Mouse (Mus musculus) WW6 (cell line): ENCODE results near the gene Ptprd.

Experiments used
- DNase-seq: peaks from one replicate; pipeline ENCODE4 v3.0.0-alpha.2; 2013; ENCODE audit warnings: low read depth, low spot score

The Ptprd gene

GRCm38 (mm10) chr4:77249801-77250200, 962.0 kb downstream of the Ptprd start:
- no peak for DNase-seq

DNA sequence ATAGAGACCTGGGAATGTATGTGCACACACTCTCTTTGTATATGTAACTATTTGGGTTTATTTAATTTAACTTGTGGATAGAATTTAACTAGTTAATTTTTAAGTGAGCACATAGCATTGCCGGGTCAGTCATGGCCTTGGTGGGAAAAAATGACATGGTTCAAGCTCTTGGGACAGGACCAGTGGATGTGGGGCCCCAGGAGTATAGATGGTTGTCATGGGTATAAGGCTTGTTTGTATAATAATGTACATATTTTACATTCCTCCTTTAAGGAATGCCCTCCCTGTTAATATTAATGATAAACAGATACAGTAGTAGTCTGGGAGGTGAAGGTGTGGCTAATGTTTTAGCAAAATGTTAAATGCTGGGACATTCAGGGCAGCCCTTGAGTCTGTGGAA, 962.8 kb downstream of the Ptprd start:
- DNase-seq = no peak

- DNase-seq = no peak
These were observed 969.8 kb downstream of the Ptprd start for GRCm38 (mm10) chr4:77241852-77242455.

GRCm38 (mm10) chr4:77238144-77238543, 973.6 kb downstream of the Ptprd start:
- no peak for DNase-seq

DNA sequence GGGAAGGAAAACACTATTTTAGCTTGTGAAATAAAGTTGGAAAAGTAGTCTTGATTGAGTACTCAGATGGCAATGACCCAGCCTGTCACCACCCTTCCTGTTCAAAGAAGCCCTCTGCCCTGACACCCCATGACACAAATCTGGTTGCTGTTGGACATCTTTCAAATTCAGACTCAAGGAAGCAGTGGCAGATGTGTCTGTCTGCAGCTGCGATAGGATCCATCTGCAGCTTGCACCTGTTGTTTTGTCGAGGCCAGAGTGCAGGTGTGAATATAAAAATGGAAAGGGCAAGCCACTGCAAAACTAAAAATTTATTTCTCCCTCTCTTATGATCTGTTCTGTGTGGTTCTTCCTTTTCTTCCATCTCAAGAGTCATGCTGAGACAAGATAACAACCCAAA, 978.5 kb downstream of the Ptprd start:
- DNase-seq = no peak

- no peak for DNase-seq
These were observed 1042.9 kb downstream of the Ptprd start for GRCm38 (mm10) chr4:77168866-77169265.

GRCm38 (mm10) chr4:77157601-77158000, 1054.2 kb downstream of the Ptprd start:
- no peak for DNase-seq

GRCm38 (mm10) chr4:77155561-77155960, 1056.2 kb downstream of the Ptprd start:
- no peak for DNase-seq

- DNase-seq = no peak
These were observed 1056.7 kb downstream of the Ptprd start for GRCm38 (mm10) chr4:77155037-77155436.

DNA sequence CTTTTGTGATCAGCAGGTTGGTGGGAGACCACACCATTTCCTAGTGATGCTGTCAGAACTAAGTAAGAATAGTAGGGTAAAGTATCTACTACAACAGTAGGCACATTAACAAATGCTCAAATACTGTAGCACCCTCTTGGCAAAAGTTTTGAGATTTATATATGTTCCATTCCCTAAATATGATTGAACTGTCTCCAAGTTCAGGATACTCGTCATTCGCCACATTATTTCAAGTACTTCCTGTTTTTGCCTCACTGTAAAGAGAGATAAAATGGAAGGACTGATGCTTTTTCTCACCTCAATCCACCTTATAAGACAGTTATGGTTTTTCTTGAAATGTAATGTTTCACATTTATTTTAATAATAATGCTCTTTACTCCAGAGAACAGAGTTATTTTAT, 1086.9 kb downstream of the Ptprd start:
- no peak for DNase-seq

DNA sequence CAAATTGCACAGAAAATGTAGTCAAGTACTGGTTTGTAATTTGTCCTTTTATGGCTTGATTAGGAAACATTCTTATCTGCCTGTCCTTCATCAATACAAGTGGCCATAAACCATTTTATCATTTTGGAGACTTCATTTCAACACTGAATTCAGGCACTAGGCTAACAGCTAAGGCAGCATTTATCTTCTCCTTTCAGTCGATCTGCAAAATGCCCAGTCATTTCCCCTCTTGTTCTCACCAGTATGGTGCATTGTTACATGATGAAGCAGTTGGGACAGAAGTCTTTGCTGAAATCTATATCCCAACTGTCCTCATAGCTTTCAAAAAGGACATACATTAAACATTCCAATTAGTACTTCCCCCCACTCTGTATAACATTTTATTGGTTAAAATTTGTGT, 1100.9 kb downstream of the Ptprd start:
- DNase-seq = no peak

DNA sequence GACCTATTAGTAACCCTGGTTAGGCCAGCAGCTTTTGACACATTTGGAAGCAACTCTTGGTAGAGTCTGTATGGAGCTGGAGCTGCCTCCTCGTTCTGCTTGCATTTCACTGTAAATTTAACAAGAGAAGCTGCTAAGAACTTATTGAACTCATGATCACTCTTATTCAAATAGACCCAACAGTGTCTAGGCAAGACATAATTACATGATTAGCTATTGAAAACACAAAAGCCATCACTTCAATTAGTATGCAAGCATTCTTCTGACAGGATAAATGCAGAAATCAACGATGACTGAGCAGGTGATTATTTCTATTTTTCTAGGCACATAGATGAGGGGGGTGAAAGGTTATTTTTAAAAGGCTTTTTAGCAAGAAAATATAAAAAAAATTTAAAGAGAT, 1104.5 kb downstream of the Ptprd start:
- no peak for DNase-seq

GRCm38 (mm10) chr4:77083165-77083564, 1128.6 kb downstream of the Ptprd start:
- DNase-seq = no peak

DNA sequence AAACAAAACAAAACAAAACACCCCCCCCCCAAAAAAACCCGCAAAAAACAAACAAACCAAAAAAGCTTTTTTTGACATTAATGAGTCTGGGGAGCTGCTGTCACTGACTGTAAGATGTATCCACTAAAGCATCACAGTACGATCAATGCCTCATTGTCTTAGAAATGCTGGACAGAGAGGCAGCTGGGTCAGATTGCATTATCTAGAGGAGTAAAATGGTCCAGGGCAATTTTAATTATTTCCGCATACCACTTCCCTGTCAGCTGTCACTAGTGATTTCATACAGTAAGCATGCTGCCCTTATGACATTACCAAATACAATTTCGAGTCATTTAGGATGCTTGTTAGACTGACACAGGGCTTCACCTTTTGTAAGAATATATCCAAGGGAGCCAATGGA, 1134.2 kb downstream of the Ptprd start:
- no peak for DNase-seq

DNA sequence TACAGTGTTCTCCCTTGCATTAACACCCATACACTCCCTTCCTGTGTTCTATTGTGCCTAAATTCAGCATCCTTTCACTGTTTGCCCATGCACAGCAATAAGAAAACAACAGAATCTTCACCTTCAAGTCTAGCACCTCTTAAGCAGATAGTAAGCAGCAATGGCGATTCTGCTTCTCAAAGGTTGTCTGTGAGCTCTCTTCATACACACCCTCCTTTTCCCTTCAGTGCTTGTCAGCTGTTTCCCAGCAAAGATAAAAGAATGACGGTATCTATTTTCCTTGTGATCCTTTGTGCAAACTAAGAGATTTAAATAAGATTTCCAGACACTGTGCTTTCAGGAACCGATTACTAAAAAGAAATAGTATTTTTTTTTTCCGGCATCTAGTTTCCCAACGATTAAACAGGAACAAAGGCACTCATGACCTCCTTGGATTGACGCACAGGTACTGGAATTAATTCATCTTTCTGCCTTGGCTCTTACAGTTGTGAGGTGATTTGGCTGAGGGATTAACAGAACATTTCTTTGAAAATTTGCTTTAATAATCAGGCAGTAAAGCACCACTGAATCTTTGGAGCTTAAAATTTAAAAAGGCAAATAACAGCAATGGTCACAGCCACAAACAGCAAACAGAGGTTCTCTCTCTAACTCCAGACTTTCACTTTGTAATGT, 1161.1 kb downstream of the Ptprd start:
- no peak for DNase-seq

DNA sequence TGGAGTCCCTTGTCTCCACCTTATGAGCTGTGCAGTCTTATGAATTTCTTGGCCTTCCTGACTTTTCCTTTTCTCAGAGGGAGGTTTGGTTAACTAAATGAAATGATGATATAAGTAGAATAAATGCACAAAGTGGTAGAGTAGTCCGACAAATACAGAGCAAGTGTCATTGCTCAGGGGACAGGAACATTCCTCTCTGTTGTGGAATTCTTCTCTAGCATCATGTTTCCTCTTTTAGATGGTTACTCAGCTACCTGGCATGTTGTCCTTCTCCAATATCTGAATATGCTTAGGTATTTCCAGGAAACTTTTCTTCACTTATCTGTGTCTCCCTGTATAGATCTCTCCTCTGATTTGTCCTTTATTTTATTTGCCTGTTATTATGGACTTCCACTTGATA, 1207.3 kb downstream of the Ptprd start:
- DNase-seq = no peak

- DNase-seq = no peak
These were observed 1215.6 kb downstream of the Ptprd start for GRCm38 (mm10) chr4:76996172-76996571.

DNA sequence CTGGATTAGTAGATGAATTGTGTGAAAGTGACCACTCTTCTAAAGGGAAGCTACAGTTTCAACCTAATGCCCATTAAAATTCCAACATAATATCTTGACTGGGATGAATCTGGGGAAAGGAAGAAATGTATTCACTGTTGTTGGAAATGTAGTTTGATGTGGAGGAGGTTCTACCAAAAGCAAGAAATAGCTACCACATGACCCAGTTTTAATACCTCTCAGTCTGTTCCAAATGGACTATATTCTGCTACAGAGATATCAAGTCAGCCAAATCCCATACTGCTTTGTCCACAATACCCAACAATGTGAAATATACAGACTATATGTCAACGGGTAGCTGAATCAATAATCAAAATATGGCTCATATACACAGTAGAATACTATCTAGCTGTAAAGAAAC, 1221.8 kb downstream of the Ptprd start:
- no peak for DNase-seq

DNA sequence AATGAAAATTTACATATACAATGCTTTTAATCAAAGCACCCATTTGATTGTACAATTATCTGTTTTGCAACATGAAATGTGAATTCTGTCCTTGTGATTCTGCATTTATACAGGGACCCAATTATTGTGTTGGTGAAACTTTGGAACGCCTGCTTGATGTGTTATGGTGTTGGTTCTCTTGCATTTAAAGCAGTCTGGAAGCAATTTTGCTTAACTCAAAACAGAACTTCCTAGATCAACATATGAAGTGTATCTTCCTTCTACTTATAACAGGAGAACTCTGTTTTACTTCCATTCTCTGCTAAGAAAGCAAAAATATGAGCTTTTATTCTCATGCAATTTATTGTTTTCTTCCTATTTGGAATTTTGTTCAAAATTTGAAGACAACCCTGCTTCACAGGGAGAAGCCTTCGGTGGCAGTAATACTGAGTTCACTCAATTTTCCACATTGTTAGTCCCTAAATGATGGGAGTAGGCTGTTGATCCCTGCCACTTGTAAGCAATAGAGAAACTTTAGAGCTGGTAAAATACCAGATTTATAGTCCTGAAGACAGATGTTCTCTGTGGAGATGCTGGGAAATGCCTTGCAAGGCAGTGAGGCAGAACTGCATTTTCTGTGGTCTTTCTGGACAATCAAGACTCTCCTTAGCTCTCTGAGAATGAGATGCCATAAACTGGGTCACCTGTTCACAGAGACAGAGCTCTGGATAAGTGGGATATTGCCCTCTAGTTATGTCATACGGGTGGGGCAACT, 1234.5 kb downstream of the Ptprd start:
- DNase-seq = no peak

- no peak for DNase-seq
These were observed 1263.5 kb downstream of the Ptprd start for GRCm38 (mm10) chr4:76948251-76948650.

DNA sequence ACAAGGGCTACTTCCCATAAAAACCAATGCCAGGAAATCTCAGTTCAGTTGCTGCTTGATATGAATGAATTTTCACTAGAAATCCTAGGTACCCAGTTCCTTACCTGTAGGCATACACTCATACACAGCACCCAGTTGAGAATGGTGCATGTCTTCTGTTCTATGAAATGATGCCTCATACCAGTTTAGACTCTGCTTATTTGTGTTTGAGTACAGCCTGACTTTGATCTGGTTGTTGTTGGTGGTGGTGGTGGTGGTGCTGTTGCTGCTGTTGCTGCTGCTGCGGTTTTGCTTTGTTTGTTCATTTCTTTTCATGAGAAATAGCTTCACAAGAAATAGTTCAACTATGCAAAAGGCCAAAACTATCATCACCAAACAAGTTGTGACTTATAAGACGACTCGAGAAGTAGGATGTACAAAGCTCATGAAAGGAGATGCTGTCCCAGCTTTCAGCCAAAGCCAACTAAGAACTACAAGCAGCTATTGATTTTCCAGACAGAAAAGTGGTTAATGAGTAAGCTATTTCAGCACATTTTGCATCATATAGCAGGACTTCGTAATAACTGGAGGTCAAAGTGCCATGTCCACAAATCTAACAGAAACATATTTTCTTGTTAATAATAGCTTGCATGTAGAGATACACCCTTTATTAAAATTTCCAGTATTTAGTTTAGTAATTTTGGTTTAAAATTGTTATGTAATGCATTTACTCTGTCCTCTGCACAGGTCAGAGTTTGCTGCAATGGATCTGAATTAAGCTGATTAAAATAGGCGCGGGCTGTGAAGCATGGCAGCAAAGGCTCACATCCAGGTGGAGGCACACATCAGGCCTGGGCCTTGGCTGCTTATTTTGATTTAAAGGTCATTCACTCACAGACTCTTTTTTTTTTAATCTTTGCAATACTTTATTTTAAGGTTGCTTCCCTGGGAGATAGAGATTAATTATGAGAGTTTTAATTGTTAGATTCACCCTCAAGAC, 1270.1 kb downstream of the Ptprd start:
- DNase-seq = no peak

GRCm38 (mm10) chr4:76931559-76931958, 1280.2 kb downstream of the Ptprd start:
- no peak for DNase-seq
